Mouse (Mus musculus): ENCODE measurements around the gene Wdr24. TPM values are rescaled to one million over a fixed set of nuclear protein-coding genes. Genes with fewer than 3 reads are reported as not detected.

Gene Wdr24
- polyA plus RNA-seq, 1 experiment from 2014 or later: 28.3 TPM

DNA sequence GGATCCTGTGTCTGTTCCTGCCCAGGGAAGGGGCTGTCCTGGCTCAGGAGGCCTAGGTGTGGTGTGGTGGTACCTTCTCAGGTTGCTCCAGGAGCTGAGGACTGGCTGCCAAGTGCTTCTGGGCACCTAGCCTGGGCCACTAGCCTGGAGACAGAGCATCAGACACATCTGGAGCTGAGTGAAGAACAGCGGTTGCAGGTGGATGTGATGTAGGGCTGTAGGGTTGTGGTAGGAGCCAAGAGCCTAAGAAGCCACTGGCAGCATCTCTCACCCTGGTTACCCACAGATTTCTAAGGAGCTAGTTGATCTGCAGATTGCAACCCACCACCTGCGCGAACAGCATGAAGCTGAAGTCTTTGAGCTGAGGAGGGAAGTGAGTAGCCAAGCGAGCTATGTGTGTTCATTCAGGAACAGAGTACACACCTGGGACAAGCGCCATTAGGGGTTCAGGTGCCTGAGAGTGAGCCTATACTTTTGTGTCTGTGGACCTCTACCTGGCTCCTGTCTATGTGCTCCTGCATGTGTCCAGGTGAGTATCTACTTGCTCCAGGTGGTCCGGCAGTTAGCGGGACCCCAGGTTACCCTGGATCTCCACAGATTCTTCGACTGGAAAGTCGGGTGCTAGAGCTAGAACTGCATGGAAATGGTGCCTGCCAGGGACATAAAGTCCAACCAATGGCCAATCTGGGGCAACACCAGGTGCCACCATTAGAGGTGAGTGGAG is 36.5 kb upstream of the Wdr24 start:
- H3K4me3 ChIP-seq (ENCODE audit: low read depth, low read length): no peak overlapping the region
- H3K9me3 ChIP-seq (ENCODE audit: control insufficient read depth, low read depth, low read length): no peaks in the 10 kb centered on the region
- ATAC-seq (ENCODE audit: insufficient number of reproducible peaks, insufficient read depth, low FRiP score, low read depth): no peak
- 94% methylated on average over 9 of the region's 9 CpGs for WGBS
- no peak overlapping the region for H3K4me2 ChIP-seq (replicated peaks; ENCODE audit: low read depth, low read length)
- H3K27me3 ChIP-seq (ENCODE audit: control insufficient read depth, insufficient read depth, low read length): no peaks in the 10 kb centered on the region
- peaks cover 25% of the 10 kb centered on the region for H3K36me3 ChIP-seq (ENCODE audit: control insufficient read depth, insufficient read depth, low read length)
- H3K27ac ChIP-seq (ENCODE audit: low read length): no peak overlapping the region
- H3K4me1 ChIP-seq (ENCODE audit: control insufficient read depth, insufficient read depth, low read length): peaks cover 19% of the 10 kb centered on the region
- no peak overlapping the region for H3K9ac ChIP-seq (replicated peaks; ENCODE audit: low read depth, low read length)

- ATAC-seq (ENCODE audit: insufficient number of reproducible peaks, insufficient read depth, low FRiP score, low read depth): no peak
- peak overlapping the region; percentile 85 for H3K4me3 ChIP-seq (ENCODE audit: low read depth, low read length)
- H3K36me3 ChIP-seq (ENCODE audit: control insufficient read depth, insufficient read depth, low read length): peaks cover 11% of the 10 kb centered on the region
- peak overlapping the region; percentile 85 for H3K4me2 ChIP-seq (replicated peaks; ENCODE audit: low read depth, low read length)
- no peak overlapping the region; the same call in 1 of the 2 replicates for H3K27ac ChIP-seq (ENCODE audit: low read length)
- no peaks in the 10 kb centered on the region for H3K9me3 ChIP-seq (ENCODE audit: control insufficient read depth, low read depth, low read length)
- H3K27me3 ChIP-seq (ENCODE audit: control insufficient read depth, insufficient read depth, low read length): no peaks in the 10 kb centered on the region
- 25% methylated on average over 19 of the region's 19 CpGs for WGBS
- H3K9ac ChIP-seq (replicated peaks; ENCODE audit: low read depth, low read length): peak overlapping the region; percentile 54; the same call in 1 of the 2 replicates
- peaks cover 33% of the 10 kb centered on the region for H3K4me1 ChIP-seq (ENCODE audit: control insufficient read depth, insufficient read depth, low read length)
These were observed 32.0 kb upstream of the Wdr24 start for GRCm38 (mm10) chr17:25791320-25791842.

- peaks cover 11% of the 10 kb centered on the region for H3K36me3 ChIP-seq (ENCODE audit: control insufficient read depth, insufficient read depth, low read length)
- peak; percentile 59; the same call in 1 of the 2 replicates for ATAC-seq (ENCODE audit: insufficient number of reproducible peaks, insufficient read depth, low FRiP score, low read depth)
- under 1% methylated on average over 45 of the region's 45 CpGs for WGBS
- H3K9me3 ChIP-seq (ENCODE audit: control insufficient read depth, low read depth, low read length): no peaks in the 10 kb centered on the region
- H3K4me2 ChIP-seq (replicated peaks; ENCODE audit: low read depth, low read length): peak overlapping the region; percentile 85
- peak overlapping the region; percentile 54 for H3K9ac ChIP-seq (replicated peaks; ENCODE audit: low read depth, low read length)
- peaks cover 33% of the 10 kb centered on the region for H3K4me1 ChIP-seq (ENCODE audit: control insufficient read depth, insufficient read depth, low read length)
- H3K27me3 ChIP-seq (ENCODE audit: control insufficient read depth, insufficient read depth, low read length): no peaks in the 10 kb centered on the region
- H3K27ac ChIP-seq (ENCODE audit: low read length): peak overlapping the region; percentile 98
- H3K4me3 ChIP-seq (ENCODE audit: low read depth, low read length): peak overlapping the region; percentile 85
These were observed 31.4 kb upstream of the Wdr24 start for GRCm38 (mm10) chr17:25791843-25792527.

DNA sequence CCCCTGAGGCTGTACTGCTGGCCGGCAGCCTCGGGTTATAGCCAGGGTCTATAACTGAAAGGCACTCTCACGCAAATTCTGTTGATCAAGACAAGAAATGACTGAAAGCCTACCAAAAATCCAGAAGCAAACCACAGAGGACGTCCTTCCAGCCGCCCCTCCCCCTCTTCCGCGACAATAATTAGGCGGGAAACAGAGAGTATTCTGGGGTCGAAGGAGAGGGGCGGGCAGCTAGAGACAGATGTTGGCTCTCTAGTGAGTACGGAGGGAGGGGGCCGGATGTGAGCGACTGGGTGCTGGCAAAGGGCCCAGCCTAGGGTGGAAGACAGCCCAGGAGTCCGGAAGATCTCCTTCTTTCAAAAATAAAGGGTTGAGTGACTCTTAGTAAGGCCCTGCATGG is 30.8 kb upstream of the Wdr24 start, which contains the start of gene Fam173a:
Gene Fam173a (minus strand): TSS at position 287 of the 400 bp plus-strand sequence.
- Histone ChIP-seq H3K27ac (ENCODE audit: low read length) (peak within 1 kb of the TSS; percentile 98), H3K27me3 (ENCODE audit: control insufficient read depth, insufficient read depth, low read length) (no peaks in the 10 kb centered on the region), H3K4me1 (ENCODE audit: control insufficient read depth, insufficient read depth, low read length) (peaks cover 37% of the 10 kb centered on the region), H3K9ac (replicated peaks; ENCODE audit: low read depth, low read length) (peak within 1 kb of the TSS; percentile 54), H3K4me2 (replicated peaks; ENCODE audit: low read depth, low read length) (peak within 1 kb of the TSS; percentile 85), H3K9me3 (ENCODE audit: control insufficient read depth, low read depth, low read length) (no peaks in the 10 kb centered on the region), H3K36me3 (ENCODE audit: control insufficient read depth, insufficient read depth, low read length) (peaks cover 11% of the 10 kb centered on the region), H3K4me3 (ENCODE audit: low read depth, low read length) (peak within 1 kb of the TSS; percentile 85)
- WGBS: under 1% methylated on average over 14 of the region's 14 CpGs
- peak; percentile 76 for ATAC-seq (ENCODE audit: insufficient number of reproducible peaks, insufficient read depth, low FRiP score, low read depth)

- peaks cover 7% of the 10 kb centered on the region for H3K36me3 ChIP-seq (ENCODE audit: control insufficient read depth, insufficient read depth, low read length)
- ATAC-seq (ENCODE audit: insufficient number of reproducible peaks, insufficient read depth, low FRiP score, low read depth): no peak
- peak overlapping the region; percentile 98; the same call in 1 of the 2 replicates for H3K27ac ChIP-seq (ENCODE audit: low read length)
- 80% methylated on average over 13 of the region's 13 CpGs for WGBS
- H3K4me2 ChIP-seq (replicated peaks; ENCODE audit: low read depth, low read length): 0 out of 2 replicates have a peak overlapping the region, but pooled peaks have one; percentile 7
- no peak overlapping the region for H3K4me3 ChIP-seq (ENCODE audit: low read depth, low read length)
- peaks cover 38% of the 10 kb centered on the region for H3K4me1 ChIP-seq (ENCODE audit: control insufficient read depth, insufficient read depth, low read length)
- no peaks in the 10 kb centered on the region for H3K27me3 ChIP-seq (ENCODE audit: control insufficient read depth, insufficient read depth, low read length)
- H3K9me3 ChIP-seq (ENCODE audit: control insufficient read depth, low read depth, low read length): no peaks in the 10 kb centered on the region
- no peak overlapping the region for H3K9ac ChIP-seq (replicated peaks; ENCODE audit: low read depth, low read length)
These were observed 29.2 kb upstream of the Wdr24 start for GRCm38 (mm10) chr17:25794197-25794596.

- H3K9ac ChIP-seq (replicated peaks; ENCODE audit: low read depth, low read length): 0 out of 2 replicates have a peak overlapping the region, but pooled peaks have one; percentile 6
- 81% methylated on average over 17 of the region's 17 CpGs for WGBS
- H3K4me2 ChIP-seq (replicated peaks; ENCODE audit: low read depth, low read length): peak overlapping the region; percentile 93
- H3K4me3 ChIP-seq (ENCODE audit: low read depth, low read length): peak overlapping the region; percentile 79; the same call in 1 of the 2 replicates
- no peaks in the 10 kb centered on the region; the same call in 1 of the 2 replicates for H3K36me3 ChIP-seq (ENCODE audit: control insufficient read depth, insufficient read depth, low read length)
- H3K27me3 ChIP-seq (ENCODE audit: control insufficient read depth, insufficient read depth, low read length): no peaks in the 10 kb centered on the region
- no peak overlapping the region for H3K27ac ChIP-seq (ENCODE audit: low read length)
- peaks cover 38% of the 10 kb centered on the region for H3K4me1 ChIP-seq (ENCODE audit: control insufficient read depth, insufficient read depth, low read length)
- H3K9me3 ChIP-seq (ENCODE audit: control insufficient read depth, low read depth, low read length): no peaks in the 10 kb centered on the region
- no peak for ATAC-seq (ENCODE audit: insufficient number of reproducible peaks, insufficient read depth, low FRiP score, low read depth)
These were observed 28.4 kb upstream of the Wdr24 start for GRCm38 (mm10) chr17:25794998-25795397.

GRCm38 (mm10) chr17:25795609-25796092 is 27.8 kb upstream of the Wdr24 start, which contains the start of gene AC134908.4:
Gene AC134908.4 (minus strand): TSS chr17:25795659.
- no peaks in the 10 kb centered on the region for H3K9me3 ChIP-seq (ENCODE audit: control insufficient read depth, low read depth, low read length)
- no peak within 1 kb of the TSS; the same call in 1 of the 2 replicates for H3K27ac ChIP-seq (ENCODE audit: low read length)
- ATAC-seq (ENCODE audit: insufficient number of reproducible peaks, insufficient read depth, low FRiP score, low read depth): no peak
- WGBS: 25% methylated on average over 6 of the region's 6 CpGs
- H3K4me2 ChIP-seq (replicated peaks; ENCODE audit: low read depth, low read length): peak within 1 kb of the TSS; percentile 93
- no peaks in the 10 kb centered on the region for H3K27me3 ChIP-seq (ENCODE audit: control insufficient read depth, insufficient read depth, low read length)
- peak within 1 kb of the TSS; percentile 79 for H3K4me3 ChIP-seq (ENCODE audit: low read depth, low read length)
- H3K36me3 ChIP-seq (ENCODE audit: control insufficient read depth, insufficient read depth, low read length): no peaks in the 10 kb centered on the region; the same call in 1 of the 2 replicates
- peak within 1 kb of the TSS; percentile 61 for H3K9ac ChIP-seq (replicated peaks; ENCODE audit: low read depth, low read length)
- peaks cover 36% of the 10 kb centered on the region for H3K4me1 ChIP-seq (ENCODE audit: control insufficient read depth, insufficient read depth, low read length)

DNA sequence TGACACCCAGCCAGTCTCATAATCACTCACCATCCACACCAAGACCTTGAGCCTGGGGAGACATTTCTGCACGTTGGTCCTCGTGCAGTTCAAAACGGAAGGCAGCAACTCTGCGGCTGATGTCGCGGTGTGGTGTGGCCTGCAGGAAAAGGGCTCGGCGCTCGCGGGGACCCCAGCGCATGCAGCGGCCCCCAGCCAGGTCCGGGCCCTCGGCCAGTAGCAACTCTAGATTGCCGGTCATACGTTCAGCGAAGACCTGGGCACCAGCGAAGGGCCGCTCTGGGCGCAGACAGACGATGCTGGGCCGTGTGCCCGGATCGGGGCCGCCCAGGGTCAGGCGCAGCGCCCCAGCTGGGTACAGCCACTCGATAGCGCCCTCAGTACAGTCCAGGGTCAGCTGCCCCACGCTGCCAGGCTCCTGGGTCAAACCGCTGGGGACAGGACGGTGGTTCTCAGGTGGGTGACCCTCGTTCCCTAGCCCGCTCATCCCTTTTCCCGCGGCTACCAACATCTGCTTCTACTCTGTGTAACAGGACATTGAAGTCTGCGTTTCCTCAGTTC is 27.1 kb upstream of the Wdr24 start:
- H3K27me3 ChIP-seq (ENCODE audit: control insufficient read depth, insufficient read depth, low read length): no peaks in the 10 kb centered on the region
- no peaks in the 10 kb centered on the region for H3K9me3 ChIP-seq (ENCODE audit: control insufficient read depth, low read depth, low read length)
- H3K4me1 ChIP-seq (ENCODE audit: control insufficient read depth, insufficient read depth, low read length): peaks cover 29% of the 10 kb centered on the region
- peak overlapping the region; percentile 61 for H3K9ac ChIP-seq (replicated peaks; ENCODE audit: low read depth, low read length)
- H3K36me3 ChIP-seq (ENCODE audit: control insufficient read depth, insufficient read depth, low read length): no peaks in the 10 kb centered on the region
- peak overlapping the region; percentile 93 for H3K4me2 ChIP-seq (replicated peaks; ENCODE audit: low read depth, low read length)
- peak overlapping the region; percentile 79 for H3K4me3 ChIP-seq (ENCODE audit: low read depth, low read length)
- WGBS: 2% methylated on average over 37 of the region's 37 CpGs
- no peak overlapping the region; the same call in 1 of the 2 replicates for H3K27ac ChIP-seq (ENCODE audit: low read length)
- ATAC-seq (ENCODE audit: insufficient number of reproducible peaks, insufficient read depth, low FRiP score, low read depth): peak; percentile 1; the same call in 1 of the 2 replicates
